Mouse (Mus musculus): ENCODE results near the gene Pcgf3. TPM values are rescaled to one million over a fixed set of nuclear protein-coding genes. Genes with fewer than 3 reads are reported as not detected.

The Pcgf3 gene
- total RNA-seq, 2 experiments from 2014 or later, result 60.6 to 64.4 TPM

DNA sequence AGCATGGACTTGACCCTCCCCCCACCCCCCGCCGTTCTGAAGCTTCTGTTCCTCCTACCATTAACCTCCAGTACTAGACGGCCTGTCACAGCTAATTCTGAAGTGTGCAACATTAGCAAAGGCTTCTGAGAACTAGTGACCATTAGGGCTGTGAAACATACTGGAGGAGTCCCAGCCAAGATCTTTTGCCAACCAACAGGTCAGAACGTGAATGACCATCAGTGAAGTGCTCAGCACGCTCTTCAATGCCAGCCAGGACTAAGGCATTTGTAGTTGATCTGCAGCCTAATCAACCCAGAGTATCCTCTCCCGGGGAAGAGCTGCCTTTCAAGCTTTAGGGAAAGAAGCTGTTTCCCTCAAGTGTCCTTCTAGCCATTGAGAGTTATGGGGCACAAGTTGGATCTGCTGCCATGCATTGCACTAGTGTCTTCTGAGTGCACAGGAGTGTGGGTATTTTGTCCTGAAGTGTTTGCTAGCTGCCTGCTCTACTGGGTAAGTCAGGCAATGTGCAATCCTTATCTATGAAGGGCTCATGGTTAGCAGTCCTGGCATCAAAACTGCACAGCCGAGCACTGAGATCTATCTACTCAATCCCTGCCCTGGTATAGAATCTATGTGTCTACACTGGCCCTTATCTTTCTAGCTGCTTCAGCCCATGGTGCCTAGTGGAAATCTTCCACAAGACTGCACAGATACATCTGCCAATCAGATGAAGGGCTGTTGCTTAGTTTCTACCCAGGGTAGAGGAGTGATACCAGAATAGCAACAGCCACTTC, 82.7 kb downstream of the Pcgf3 start:
- intact Hi-C loops (cut with DNase I), result no loop called here
- no peak for DNase-seq (ENCODE audit: low spot score in 2 of 2)

DNA sequence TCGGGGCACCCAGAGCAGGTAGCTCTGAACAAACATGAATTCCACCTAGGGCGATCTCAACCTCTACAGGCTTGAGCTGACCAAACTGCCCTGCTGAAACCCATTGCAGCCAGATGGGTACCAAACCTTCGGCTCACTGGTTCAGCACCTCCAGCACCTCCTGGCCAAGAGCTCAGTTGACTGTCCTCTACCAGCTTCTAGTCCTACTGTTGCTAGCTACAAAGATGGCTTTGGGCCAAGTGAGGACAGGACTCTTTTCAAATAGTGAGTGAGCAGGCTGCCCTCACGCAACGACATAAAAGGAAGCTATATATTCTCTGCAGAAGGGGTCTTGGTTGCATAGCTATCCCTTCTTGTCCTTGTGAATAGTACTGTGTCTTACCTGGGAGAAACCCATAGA, 86.6 kb downstream of the Pcgf3 start:
- no peak for DNase-seq (ENCODE audit: low spot score in 2 of 2)
- intact Hi-C loops (cut with DNase I), result no loop called here

DNA sequence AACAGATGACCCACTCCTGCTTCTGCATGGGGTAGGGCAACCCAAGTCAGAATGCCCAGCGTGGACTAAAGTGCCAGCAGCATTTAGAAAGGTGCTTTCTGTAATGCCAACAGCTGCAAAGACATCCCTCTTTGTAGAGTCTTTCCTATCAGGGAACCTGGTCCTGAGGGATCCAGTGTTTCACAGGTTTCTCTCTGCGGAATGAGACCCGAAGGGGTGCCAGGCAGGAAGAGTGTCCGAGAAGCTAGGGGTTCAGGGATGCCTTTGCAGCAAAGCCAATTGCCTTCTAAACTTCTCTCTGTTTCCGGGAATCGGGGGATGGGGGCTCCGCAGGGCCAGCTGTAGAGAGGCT, 88.1 kb downstream of the Pcgf3 start:
- DNase-seq (ENCODE audit: low spot score in 2 of 2), result no peak
- intact Hi-C loops (cut with DNase I), result no loop called here

DNA sequence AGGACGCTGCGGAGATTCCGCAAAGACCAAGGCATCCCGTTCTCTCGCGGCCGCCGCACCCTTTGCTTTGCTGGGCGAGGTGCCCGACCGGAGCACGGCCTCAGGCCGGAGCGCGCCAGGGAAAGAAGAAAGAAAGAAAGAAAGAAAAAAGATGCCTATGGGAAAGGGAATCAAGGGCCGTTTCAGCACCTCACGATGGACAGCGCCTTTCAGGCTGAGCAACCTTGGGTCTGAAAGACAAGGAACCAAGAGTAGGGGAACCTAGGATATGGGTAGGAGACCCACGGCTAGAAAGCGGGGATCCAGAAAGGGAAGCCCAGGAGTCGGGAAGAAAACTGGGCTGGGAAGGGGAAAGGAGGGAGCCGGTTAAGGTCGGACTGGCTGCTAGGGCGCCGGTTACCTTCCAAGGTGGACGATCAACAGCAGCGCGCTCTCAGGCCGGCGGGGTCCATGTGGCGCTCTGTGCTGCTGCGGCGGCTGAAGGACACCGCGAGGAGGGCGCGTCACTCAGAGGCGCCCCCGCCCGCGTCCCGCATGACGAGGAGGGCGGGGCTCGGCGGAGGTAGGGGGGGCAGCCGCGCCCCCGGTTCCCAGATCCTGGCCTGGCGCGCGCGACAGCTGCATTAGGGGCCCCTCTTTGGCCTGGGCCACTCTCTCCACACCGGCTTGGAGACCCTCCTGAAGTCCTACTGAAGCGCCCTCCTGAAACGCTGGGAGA, 88.6 kb downstream of the Pcgf3 start, which contains the start of gene Cplx1:
TSS of gene Cplx1 (minus strand) at position 536 of the 718 bp plus-strand sequence.
- peak; percentile 67 to 75 for DNase-seq (ENCODE audit: low spot score in 2 of 2)
- intact Hi-C loops (cut with DNase I), result loop anchor here (5.0 kb wide), 1 partner anchor 122 kb away; no protein-coding TSS in a partner anchor

DNA sequence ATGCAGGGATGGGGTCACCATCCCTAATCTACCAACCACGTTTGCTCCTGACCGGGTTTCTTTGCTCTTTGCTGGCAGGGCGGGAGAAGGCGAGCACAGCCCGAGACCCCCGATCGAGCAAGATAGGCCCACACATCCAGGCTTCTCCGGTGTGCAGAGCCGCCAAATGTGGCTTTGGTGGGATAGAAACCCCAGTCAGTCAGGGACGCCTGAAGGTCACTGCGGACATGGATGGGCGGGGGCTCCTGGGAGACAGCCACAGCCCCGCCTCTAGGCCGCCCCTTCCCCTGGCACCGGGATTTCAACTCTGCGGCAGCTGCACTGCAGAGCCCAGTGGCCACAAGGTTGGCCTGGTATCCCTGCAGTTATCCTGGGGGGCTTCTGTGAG, 89.2 kb downstream of the Pcgf3 start:
- intact Hi-C loops (cut with DNase I), result loop anchor here (5.0 kb wide), 1 partner anchor 123 kb away; no protein-coding TSS in a partner anchor
- peak in 1 of 2 experiments; percentile 18 for DNase-seq (ENCODE audit: low spot score in 2 of 2)

DNA sequence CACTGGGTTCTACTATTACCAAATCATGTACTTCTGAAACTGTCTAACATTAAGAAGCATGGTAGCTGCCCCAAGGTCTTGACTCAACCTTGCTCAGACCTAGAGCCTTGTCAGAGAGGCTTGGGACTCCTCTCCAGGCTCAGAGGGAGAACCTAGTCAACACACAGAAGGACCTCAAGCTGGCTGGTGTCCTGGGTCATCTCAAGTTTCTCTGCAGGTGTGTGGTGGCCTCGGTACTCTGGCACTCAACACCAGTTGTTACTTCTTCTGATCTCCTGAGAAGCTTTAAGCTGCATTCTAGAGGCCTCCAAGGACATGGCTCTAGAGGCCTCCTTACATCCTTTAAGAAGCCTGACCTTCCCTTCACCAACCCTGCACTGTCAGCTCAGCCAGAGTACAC, 93.0 kb downstream of the Pcgf3 start:
- DNase-seq (ENCODE audit: low spot score in 2 of 2), result no peak
- intact Hi-C loops (cut with DNase I), result loop anchor here (5.0 kb wide), 1 partner anchor 127 kb away; no protein-coding TSS in a partner anchor

Other genes with a start within 250 kb of the Pcgf3 start
- 10 to 100 TPM; 38.5 to 39.7 TPM for gene Dr1, start 192.3 kb upstream of the Pcgf3 start, total RNA-seq (2021)
- gene Pigg, start 148.6 kb upstream of the Pcgf3 start, total RNA-seq (2021), result 10 to 100 TPM; 10.5 to 10.7 TPM
- gene Gm42517, start 93.3 kb upstream of the Pcgf3 start, total RNA-seq (2021), result 10 to 100 TPM; 76.9 to 78.2 TPM
- under 1 TPM; 0.13 to 0.19 TPM for gene Pde6b, start 72.8 kb upstream of the Pcgf3 start, total RNA-seq (2021)
- gene Atp5k, start 26.8 kb upstream of the Pcgf3 start, total RNA-seq (2021), result 100 to 1,000 TPM; 253 to 266 TPM
- under 1 TPM; 0.22 to 0.51 TPM for gene Mfsd7a, start 12.3 kb upstream of the Pcgf3 start, total RNA-seq (2021)
- gene Cplx1, start 88.8 kb downstream of the Pcgf3 start, total RNA-seq (2021), result 100 to 1,000 TPM; 527 to 537 TPM
- 10 to 100 TPM; 87.3 to 90.5 TPM for gene Gak, start 168.5 kb downstream of the Pcgf3 start, total RNA-seq (2021)
- 10 to 100 TPM; 38.3 to 44.2 TPM for gene Tmem175, start 168.5 kb downstream of the Pcgf3 start, total RNA-seq (2021)
- gene Idua, start 199.1 kb downstream of the Pcgf3 start, total RNA-seq (2021), result 1 to 10 TPM; 9.6 TPM
- 10 to 100 TPM; 51.4 to 53.5 TPM for gene Dgkq, start 208.4 kb downstream of the Pcgf3 start, total RNA-seq (2021)
- 1 to 10 TPM; 1.3 to 2.6 TPM for gene Slc26a1, start 214.3 kb downstream of the Pcgf3 start, total RNA-seq (2021)
- gene Fgfrl1, start 231.2 kb downstream of the Pcgf3 start, total RNA-seq (2021), result 10 to 100 TPM; 14.4 to 20.7 TPM

Data from left cerebral cortex, postnatal 14 days (tissue).